Mouse (Mus musculus) erythroblast, embryonic 14.5 days (primary cell): ENCODE measurements at regions not wholly inside any gene's neighbourhood (a gene's known extent, or its start where the extent isn't known, plus 50 kb on each side); places are given as distances from the start of the nearest gene placed in this dataset.

Source experiments
- H3K27me3 ChIP-seq: 2 replicates; pipeline ENCODE4 v1.6.1; 2012; ENCODE audit warnings: inconsistent platforms; ENCODE audit not compliant: control insufficient read depth
- H3K36me3 ChIP-seq: 2 replicates; pipeline ENCODE4 v1.6.1; 2012; ENCODE audit warnings: mild to moderate bottlenecking, inconsistent platforms; ENCODE audit not compliant: control insufficient read depth
- H3K4me1 ChIP-seq: 2 replicates; pipeline ENCODE4 v1.6.1; 2012; ENCODE audit warnings: inconsistent platforms; ENCODE audit not compliant: control insufficient read depth
- H3K4me3 ChIP-seq: replicated peaks from 2 replicates; pipeline ENCODE3; 2012; ENCODE audit warnings: moderate library complexity, mild to moderate bottlenecking, inconsistent platforms
- H3K9me3 ChIP-seq: 2 replicates; pipeline ENCODE4 v1.6.1; 2012; ENCODE audit warnings: low read length, inconsistent platforms, mixed read lengths; ENCODE audit not compliant: control insufficient read depth
- GATA1 ChIP-seq: IDR thresholded peaks from 2 replicates; pipeline ENCODE4 v1.6.1; 2012; ENCODE audit warnings: low read length, inconsistent platforms, mixed read lengths
- TAL1 ChIP-seq: IDR thresholded peaks from 3 replicates; pipeline ENCODE4 v1.6.1; 2012; ENCODE audit warnings: low read length, inconsistent platforms, mixed read lengths

DNA sequence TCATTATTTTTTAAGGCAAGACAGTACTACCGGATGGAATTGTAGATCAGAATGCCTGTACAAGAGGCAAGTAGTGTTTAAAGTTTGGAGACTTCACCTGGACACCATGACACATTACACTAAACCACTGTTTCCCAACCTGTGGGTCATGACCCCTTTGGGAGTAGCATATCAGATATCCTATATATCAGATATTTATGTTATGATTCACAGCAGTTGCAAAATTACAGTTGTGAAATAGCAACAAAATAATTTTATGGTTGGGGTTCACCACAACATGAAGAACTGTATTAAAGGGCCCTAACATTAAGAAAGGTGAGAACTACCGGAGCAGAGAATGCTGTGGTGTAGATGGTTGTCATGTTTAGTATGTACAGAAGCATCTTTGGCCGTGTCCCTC is 413.2 kb upstream of the Cd180 start:
- Histone ChIP-seq H3K4me1 (no peaks in the 10 kb centered on the region), H3K4me3 (no peak overlapping the region), H3K9me3 (no peaks in the 10 kb centered on the region), H3K36me3 (no peaks in the 10 kb centered on the region), H3K27me3 (no peaks in the 10 kb centered on the region)
- TF ChIP-seq GATA1 (no peak), TAL1 (no peak)

GRCm38 (mm10) chr13:102294451-102294850 is 398.9 kb upstream of the Cd180 start:
- Histone ChIP-seq H3K36me3 (no peaks in the 10 kb centered on the region), H3K4me1 (no peaks in the 10 kb centered on the region), H3K9me3 (no peaks in the 10 kb centered on the region; the same call in 1 of the 2 replicates), H3K4me3 (no peak overlapping the region), H3K27me3 (no peaks in the 10 kb centered on the region)
- no peak for TF ChIP-seq TAL1
- TF ChIP-seq GATA1 = no peak

DNA sequence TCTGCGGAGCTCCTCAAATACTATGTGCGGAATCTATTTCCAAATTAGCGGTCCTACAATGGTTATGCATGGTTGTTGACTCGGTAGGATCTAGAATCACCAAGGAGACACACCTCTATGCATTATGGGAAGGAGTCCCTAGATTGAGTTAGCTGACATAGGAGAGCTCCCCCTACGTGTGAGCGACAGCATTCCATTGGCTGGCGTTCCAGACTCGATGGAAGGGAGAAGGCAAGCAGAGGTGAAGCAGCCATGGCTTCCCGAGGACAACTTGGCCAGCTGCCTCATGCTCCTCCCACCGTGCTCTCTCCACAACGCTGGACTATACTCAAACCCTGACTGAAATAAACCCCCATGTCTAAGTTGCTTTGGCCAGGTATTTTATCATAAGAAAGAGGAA is 398.3 kb upstream of the Cd180 start:
- Histone ChIP-seq H3K36me3 (no peaks in the 10 kb centered on the region), H3K4me3 (no peak overlapping the region), H3K9me3 (no peaks in the 10 kb centered on the region; the same call in 1 of the 2 replicates), H3K4me1 (no peaks in the 10 kb centered on the region), H3K27me3 (no peaks in the 10 kb centered on the region)
- TF ChIP-seq TAL1 = no peak

DNA sequence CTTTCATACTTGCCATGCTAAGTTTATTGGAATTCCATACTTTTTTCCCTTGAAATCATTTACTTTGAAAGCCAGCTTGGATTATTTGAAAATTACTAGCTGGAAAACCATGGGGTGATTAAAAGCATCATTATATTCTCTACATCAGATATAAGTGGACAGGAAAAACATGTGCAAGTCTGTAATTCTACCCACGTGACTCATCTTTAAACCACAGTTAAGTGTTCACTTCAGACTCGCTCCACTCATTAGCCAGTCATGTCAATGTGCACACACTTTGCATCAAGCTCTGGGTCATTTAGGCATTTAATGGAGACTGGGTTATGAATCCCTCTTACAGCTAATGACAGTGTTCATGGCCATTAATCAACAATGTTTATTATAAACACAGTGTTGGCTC is 385.4 kb upstream of the Cd180 start:
- H3K9me3 ChIP-seq = no peaks in the 10 kb centered on the region
- H3K36me3 ChIP-seq = no peaks in the 10 kb centered on the region
- H3K4me3 ChIP-seq = no peak overlapping the region
- TF ChIP-seq GATA1 (no peak), TAL1 (no peak)
- no peaks in the 10 kb centered on the region for H3K4me1 ChIP-seq
- H3K27me3 ChIP-seq = no peaks in the 10 kb centered on the region

- no peaks in the 10 kb centered on the region for H3K36me3 ChIP-seq
These were observed 381.3 kb upstream of the Cd180 start for GRCm38 (mm10) chr13:102312096-102312495.

GRCm38 (mm10) chr13:102315921-102316692 is 377.3 kb upstream of the Cd180 start:
- no peaks in the 10 kb centered on the region for H3K27me3 ChIP-seq
- H3K9me3 ChIP-seq = no peaks in the 10 kb centered on the region
- H3K36me3 ChIP-seq = no peaks in the 10 kb centered on the region
- TF ChIP-seq GATA1 (no peak), TAL1 (no peak)
- H3K4me3 ChIP-seq = no peak overlapping the region
- H3K4me1 ChIP-seq = no peaks in the 10 kb centered on the region

More at GRCm38 (mm10) chr13:102312096-102312495, 381.3 kb upstream of the Cd180 start:
- no peaks in the 10 kb centered on the region for H3K4me1 ChIP-seq
- H3K9me3 ChIP-seq = no peaks in the 10 kb centered on the region
- no peaks in the 10 kb centered on the region for H3K27me3 ChIP-seq
- H3K4me3 ChIP-seq = no peak overlapping the region
- TF ChIP-seq GATA1 = no peak
- no peak for TF ChIP-seq TAL1

DNA sequence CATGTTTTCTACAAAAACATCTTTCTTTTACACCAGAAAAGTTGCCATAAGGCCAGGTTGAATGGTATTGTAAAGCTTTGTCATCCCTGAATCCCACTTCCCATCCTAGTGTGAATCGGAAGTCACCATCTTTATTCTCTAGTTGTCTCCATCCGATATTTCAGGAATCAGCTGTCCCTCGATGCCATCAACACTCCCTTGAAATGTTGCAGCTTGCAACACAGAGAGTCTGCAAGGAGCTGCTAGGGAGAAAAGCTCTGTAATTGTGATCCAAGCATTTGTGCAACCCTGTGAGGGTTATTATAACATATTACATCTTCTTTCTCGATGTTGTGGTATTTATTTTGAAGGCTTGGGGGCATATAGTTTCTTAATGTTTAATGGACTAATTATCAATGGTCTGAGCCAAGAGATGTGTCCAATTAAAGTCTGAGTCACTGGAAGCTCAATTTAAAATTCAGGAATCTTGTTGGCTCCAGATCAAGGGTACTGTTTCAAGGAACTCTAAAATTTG is 374.4 kb upstream of the Cd180 start:
- no peaks in the 10 kb centered on the region for H3K9me3 ChIP-seq
- no peak for TF ChIP-seq TAL1

GRCm38 (mm10) chr13:102319453-102319852 is 373.9 kb upstream of the Cd180 start:
- Histone ChIP-seq H3K4me3 (no peak overlapping the region), H3K4me1 (no peaks in the 10 kb centered on the region), H3K36me3 (no peaks in the 10 kb centered on the region), H3K27me3 (no peaks in the 10 kb centered on the region), H3K9me3 (no peaks in the 10 kb centered on the region)
- TF ChIP-seq GATA1 (no peak), TAL1 (no peak)

More for the DNA sequence above, 374.4 kb upstream of the Cd180 start:
- no peaks in the 10 kb centered on the region for H3K4me1 ChIP-seq
- no peaks in the 10 kb centered on the region for H3K27me3 ChIP-seq
- no peaks in the 10 kb centered on the region for H3K36me3 ChIP-seq
- no peak overlapping the region for H3K4me3 ChIP-seq

DNA sequence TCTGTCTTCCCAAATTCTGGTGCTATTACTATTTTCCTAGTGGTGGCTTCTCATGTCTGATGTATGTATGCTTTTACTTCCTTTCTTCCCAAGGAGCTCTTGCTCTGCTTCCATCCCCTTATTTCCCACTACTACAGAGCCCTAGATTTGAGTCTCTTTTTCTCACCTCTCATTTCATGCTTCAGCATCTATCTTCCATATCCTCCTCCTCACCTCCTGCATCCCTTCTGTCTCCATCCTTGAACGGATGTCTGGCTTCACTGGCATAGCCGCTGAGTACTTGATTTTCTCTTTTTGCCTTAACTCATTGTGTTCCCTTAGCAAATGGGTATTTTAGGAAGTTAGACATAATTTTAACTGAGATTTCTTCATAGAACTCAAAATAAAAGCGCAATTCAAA is 369.5 kb upstream of the Cd180 start:
- H3K4me1 ChIP-seq = peaks cover 12% of the 10 kb centered on the region
- no peaks in the 10 kb centered on the region for H3K9me3 ChIP-seq
- no peak overlapping the region for H3K4me3 ChIP-seq
- no peaks in the 10 kb centered on the region for H3K36me3 ChIP-seq
- H3K27me3 ChIP-seq = no peaks in the 10 kb centered on the region
- no peak for TF ChIP-seq GATA1
- no peak for TF ChIP-seq TAL1
